Comparison of ENCODE assay signal across 13 mouse cellular contexts in the genomic region with DNA sequence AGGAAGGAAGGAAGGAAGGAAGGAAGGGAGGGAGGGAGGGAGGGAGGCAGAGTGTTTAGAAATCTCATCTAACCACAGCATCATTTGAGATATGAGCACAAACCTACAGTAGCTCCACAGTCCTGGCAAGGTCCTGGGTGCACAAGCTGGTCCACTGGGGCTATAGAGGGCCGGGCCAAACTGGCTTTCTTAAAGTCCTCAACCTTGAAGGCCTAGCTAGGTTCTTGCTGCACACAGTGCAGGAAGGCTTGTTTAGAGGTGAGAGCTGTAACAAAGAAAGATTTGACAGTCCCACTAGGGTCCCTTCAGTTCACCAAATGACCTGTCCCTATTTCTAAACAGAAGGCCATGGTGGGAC.
DNase-seq lines count a peak whose midpoint lies in the region; ATAC-seq and TF ChIP-seq lines count a peak whose summit lies in the region.
"Had no signal": no experiment of that assay in that cellular context is flagged by ENCODE, and none has a peak within 500 bp of the region (broad histone marks: within the 10 kb centered on the region; RNA-seq: fewer than 3 reads in every experiment).

No protein-coding gene starts in this region.

- no peak for TF ChIP-seq CTCF in forebrain, postnatal 0 days (IDR thresholded peaks at IDR 0.05; ENCODE audit: low read depth)

- ATAC-seq in forebrain, embryonic 15.5 days (replicated peaks), result 0 out of 2 replicates have a peak, but pooled peaks have one; percentile 48
- no peak for ATAC-seq in forebrain, embryonic 14.5 days
- ATAC-seq in forebrain, postnatal 0 days, result peak; percentile 27; the same call in 1 of the 2 replicates
- no peak for ATAC-seq in forebrain, embryonic 13.5 days
- ATAC-seq in hindbrain, embryonic 13.5 days (ENCODE audit: low FRiP score), result 0 out of 2 replicates have a peak, but pooled peaks have one; percentile 54
- no peak for ATAC-seq in hindbrain, embryonic 14.5 days (ENCODE audit: low FRiP score)
- peak; percentile 53; the same call in 1 of the 2 replicates for ATAC-seq in neural tube, embryonic 13.5 days (ENCODE audit: low read depth)

- WGBS in forebrain, embryonic 15.5 days, result 78% methylated on average over 1 of the region's 1 CpGs
- 75% methylated on average over 1 of the region's 1 CpGs for WGBS in forebrain, embryonic 14.5 days
- 90% methylated on average over 1 of the region's 1 CpGs for WGBS in forebrain, postnatal 0 days
- WGBS in forebrain, embryonic 13.5 days, result 70% methylated on average over 1 of the region's 1 CpGs
- WGBS in hindbrain, embryonic 13.5 days, result 93% methylated on average over 1 of the region's 1 CpGs
- WGBS in hindbrain, embryonic 14.5 days, result 100% methylated on average over 1 of the region's 1 CpGs
- 84% methylated on average over 1 of the region's 1 CpGs for WGBS in neural tube, embryonic 13.5 days

- no peaks in the 10 kb centered on the region for H3K27me3 ChIP-seq in forebrain, embryonic 15.5 days
- no peaks in the 10 kb centered on the region for H3K27me3 ChIP-seq in forebrain, embryonic 14.5 days (replicated peaks; ENCODE audit: control insufficient read depth, insufficient read depth, low read length)
- H3K27me3 ChIP-seq in forebrain, postnatal 0 days (ENCODE audit: insufficient read depth, low read length), result no peaks in the 10 kb centered on the region
- no peaks in the 10 kb centered on the region for H3K27me3 ChIP-seq in forebrain, embryonic 13.5 days
- H3K27me3 ChIP-seq in hindbrain, embryonic 13.5 days, result no peaks in the 10 kb centered on the region
- H3K27me3 ChIP-seq in hindbrain, embryonic 14.5 days (ENCODE audit: control insufficient read depth, insufficient read depth, low read length), result no peaks in the 10 kb centered on the region
- H3K27me3 ChIP-seq in neural tube, embryonic 13.5 days, result no peaks in the 10 kb centered on the region
- H3K27me3 ChIP-seq: embryonic facial prominence, embryonic 13.5 days; embryonic facial prominence, embryonic 15.5 days had no signal

- no peak for DNase-seq in forebrain, embryonic 14.5 days (ENCODE audit: low spot score)
- no peak for DNase-seq in forebrain, postnatal 0 days
- DNase-seq in hindbrain, embryonic 14.5 days (ENCODE audit: low spot score), result no peak
- DNase-seq in neural tube, embryonic 10.5 days (ENCODE audit: extremely low spot score, low spot score), result no peak
- DNase-seq: adrenal gland, postnatal 25 days; cerebellum, adult 11 months had no signal

- no peak overlapping the region for H3K4me3 ChIP-seq in forebrain, embryonic 15.5 days
- no peak overlapping the region for H3K4me3 ChIP-seq in forebrain, embryonic 14.5 days (ENCODE audit: low read depth, low read length)
- no peak overlapping the region for H3K4me3 ChIP-seq in forebrain, postnatal 0 days (ENCODE audit: low read depth, low read length)
- H3K4me3 ChIP-seq in forebrain, embryonic 13.5 days, result no peak overlapping the region
- no peak overlapping the region for H3K4me3 ChIP-seq in hindbrain, embryonic 13.5 days
- H3K4me3 ChIP-seq in hindbrain, embryonic 14.5 days (replicated peaks; ENCODE audit: low read length), result no peak overlapping the region
- H3K4me3 ChIP-seq in neural tube, embryonic 13.5 days, result no peak overlapping the region
- H3K4me3 ChIP-seq: embryonic facial prominence, embryonic 13.5 days; embryonic facial prominence, embryonic 15.5 days; erythroblast, embryonic 14.5 days had no signal

- no peak overlapping the region for H3K4me2 ChIP-seq in forebrain, embryonic 15.5 days (replicated peaks)
- H3K4me2 ChIP-seq in forebrain, embryonic 14.5 days (ENCODE audit: low read length), result no peak overlapping the region
- H3K4me2 ChIP-seq in forebrain, postnatal 0 days (ENCODE audit: low read depth), result no peak overlapping the region
- no peak overlapping the region for H3K4me2 ChIP-seq in forebrain, embryonic 13.5 days
- no peak overlapping the region for H3K4me2 ChIP-seq in hindbrain, embryonic 13.5 days
- H3K4me2 ChIP-seq in hindbrain, embryonic 14.5 days (replicated peaks), result no peak overlapping the region
- no peak overlapping the region for H3K4me2 ChIP-seq in neural tube, embryonic 13.5 days
- H3K4me2 ChIP-seq: embryonic facial prominence, embryonic 13.5 days; embryonic facial prominence, embryonic 15.5 days had no signal

- H3K27ac ChIP-seq in forebrain, embryonic 15.5 days (replicated peaks), result no peak overlapping the region
- no peak overlapping the region for H3K27ac ChIP-seq in forebrain, embryonic 14.5 days (ENCODE audit: low read depth, low read length)
- H3K27ac ChIP-seq in forebrain, postnatal 0 days (ENCODE audit: low read depth, low read length), result no peak overlapping the region
- no peak overlapping the region for H3K27ac ChIP-seq in forebrain, embryonic 13.5 days
- no peak overlapping the region for H3K27ac ChIP-seq in hindbrain, embryonic 13.5 days
- no peak overlapping the region for H3K27ac ChIP-seq in hindbrain, embryonic 14.5 days
- H3K27ac ChIP-seq in neural tube, embryonic 13.5 days (replicated peaks), result no peak overlapping the region
- H3K27ac ChIP-seq: embryonic facial prominence, embryonic 13.5 days; embryonic facial prominence, embryonic 15.5 days had no signal

- no peaks in the 10 kb centered on the region for H3K36me3 ChIP-seq in forebrain, embryonic 15.5 days
- H3K36me3 ChIP-seq in forebrain, embryonic 14.5 days (ENCODE audit: control insufficient read depth, insufficient read depth, low read length), result no peaks in the 10 kb centered on the region
- H3K36me3 ChIP-seq in forebrain, postnatal 0 days (ENCODE audit: insufficient read depth), result no peaks in the 10 kb centered on the region
- no peaks in the 10 kb centered on the region for H3K36me3 ChIP-seq in forebrain, embryonic 13.5 days (ENCODE audit: poor library complexity, severe bottlenecking)
- H3K36me3 ChIP-seq in hindbrain, embryonic 13.5 days, result no peaks in the 10 kb centered on the region
- no peaks in the 10 kb centered on the region for H3K36me3 ChIP-seq in hindbrain, embryonic 14.5 days (replicated peaks; ENCODE audit: control insufficient read depth, insufficient read depth)
- H3K36me3 ChIP-seq in neural tube, embryonic 13.5 days, result no peaks in the 10 kb centered on the region
- H3K36me3 ChIP-seq: embryonic facial prominence, embryonic 13.5 days; embryonic facial prominence, embryonic 15.5 days had no signal

- H3K9me3 ChIP-seq in forebrain, embryonic 15.5 days, result no peaks in the 10 kb centered on the region
- H3K9me3 ChIP-seq in forebrain, embryonic 14.5 days (replicated peaks; ENCODE audit: control insufficient read depth, low read length), result no peaks in the 10 kb centered on the region
- H3K9me3 ChIP-seq in forebrain, postnatal 0 days (ENCODE audit: low read length), result no peaks in the 10 kb centered on the region
- no peaks in the 10 kb centered on the region for H3K9me3 ChIP-seq in forebrain, embryonic 13.5 days (replicated peaks)
- no peaks in the 10 kb centered on the region for H3K9me3 ChIP-seq in hindbrain, embryonic 13.5 days
- H3K9me3 ChIP-seq in hindbrain, embryonic 14.5 days (ENCODE audit: control insufficient read depth, low read length), result no peaks in the 10 kb centered on the region
- H3K9me3 ChIP-seq in neural tube, embryonic 13.5 days, result no peaks in the 10 kb centered on the region
- H3K9me3 ChIP-seq: embryonic facial prominence, embryonic 13.5 days; embryonic facial prominence, embryonic 15.5 days had no signal

- H3K4me1 ChIP-seq in forebrain, embryonic 15.5 days, result no peaks in the 10 kb centered on the region
- H3K4me1 ChIP-seq in forebrain, embryonic 14.5 days (ENCODE audit: control insufficient read depth, insufficient read depth, low read length), result no peaks in the 10 kb centered on the region
- H3K4me1 ChIP-seq in forebrain, postnatal 0 days (ENCODE audit: insufficient read depth), result no peaks in the 10 kb centered on the region
- no peaks in the 10 kb centered on the region for H3K4me1 ChIP-seq in forebrain, embryonic 13.5 days
- H3K4me1 ChIP-seq in hindbrain, embryonic 13.5 days (replicated peaks), result peaks cover 4% of the 10 kb centered on the region; the same call in 1 of the 2 replicates
- H3K4me1 ChIP-seq in hindbrain, embryonic 14.5 days (replicated peaks; ENCODE audit: control insufficient read depth, insufficient read depth, low read length), result 0 out of 2 replicates have a peak, but pooled peaks cover 4% of the 10 kb centered on the region
- H3K4me1 ChIP-seq in neural tube, embryonic 13.5 days (replicated peaks), result 0 out of 2 replicates have a peak, but pooled peaks cover 6% of the 10 kb centered on the region
- H3K4me1 ChIP-seq: embryonic facial prominence, embryonic 13.5 days; embryonic facial prominence, embryonic 15.5 days had no signal

- no peak overlapping the region for H3K9ac ChIP-seq in forebrain, embryonic 15.5 days (replicated peaks)
- no peak overlapping the region for H3K9ac ChIP-seq in forebrain, embryonic 14.5 days (ENCODE audit: low read length)
- H3K9ac ChIP-seq in forebrain, postnatal 0 days, result no peak overlapping the region
- no peak overlapping the region for H3K9ac ChIP-seq in forebrain, embryonic 13.5 days
- H3K9ac ChIP-seq in hindbrain, embryonic 13.5 days, result no peak overlapping the region
- H3K9ac ChIP-seq in hindbrain, embryonic 14.5 days, result no peak overlapping the region
- H3K9ac ChIP-seq in neural tube, embryonic 13.5 days, result no peak overlapping the region
- H3K9ac ChIP-seq: embryonic facial prominence, embryonic 13.5 days; embryonic facial prominence, embryonic 15.5 days had no signal

Comparison
In these comparisons a context has a peak if more than half of its experiments do, and no peak if none do; other contexts are left out.
1. ATAC-seq: peak in forebrain, embryonic 15.5 days (single experiment), forebrain, postnatal 0 days (single experiment), hindbrain, embryonic 13.5 days (single experiment) and neural tube, embryonic 13.5 days (single experiment); none in forebrain, embryonic 14.5 days (single experiment), forebrain, embryonic 13.5 days (single experiment) and hindbrain, embryonic 14.5 days (single experiment).